Mouse (Mus musculus): Measurements from ENCODE around the gene Dtymk.
"Not testable (repeated sequence)": the region's sequence is repeated elsewhere in the genome, so short reads cannot be mapped to it uniquely, and the experiment has no call there.

The Dtymk gene

GRCm38 (mm10) chr1:93804818-93805217, 3.1 kb upstream of the Dtymk start:
- no peak for DNase-seq (ENCODE audit: inconsistent ontology term)

- DNase-seq (ENCODE audit: inconsistent ontology term), result peak; percentile 99
These were observed 2.1 kb upstream of the Dtymk start, which contains the start of gene Ing5 for GRCm38 (mm10) chr1:93803556-93804507. Gene Ing5, plus strand, starts transcription at chr1:93803965.

- DNase-seq (ENCODE audit: inconsistent ontology term), result no peak
These were observed 1.0 kb upstream of the Dtymk start for GRCm38 (mm10) chr1:93802771-93803170.

- no peak for DNase-seq (ENCODE audit: inconsistent ontology term)
These were observed 847 bp downstream of the Dtymk start for GRCm38 (mm10) chr1:93800670-93801503.

- no peak for DNase-seq (ENCODE audit: inconsistent ontology term)
These were observed 5.8 kb downstream of the Dtymk start for GRCm38 (mm10) chr1:93795886-93796285.

GRCm38 (mm10) chr1:93794526-93794925, 7.2 kb downstream of the Dtymk start:
- DNase-seq (ENCODE audit: inconsistent ontology term), result no peak

GRCm38 (mm10) chr1:93786912-93787311, 14.8 kb downstream of the Dtymk start:
- DNase-seq (ENCODE audit: inconsistent ontology term), result no peak

- DNase-seq (ENCODE audit: inconsistent ontology term), result peak; percentile 84
These were observed 25.0 kb downstream of the Dtymk start for GRCm38 (mm10) chr1:93776686-93777085.

- no peak for DNase-seq (ENCODE audit: inconsistent ontology term)
These were observed 31.8 kb downstream of the Dtymk start for GRCm38 (mm10) chr1:93769901-93770300.

- no peak for DNase-seq (ENCODE audit: inconsistent ontology term)
These were observed 34.1 kb downstream of the Dtymk start for GRCm38 (mm10) chr1:93767600-93767999.

- DNase-seq (ENCODE audit: inconsistent ontology term), result no peak
These were observed 36.7 kb downstream of the Dtymk start for GRCm38 (mm10) chr1:93764871-93765591.

- not testable (repeated sequence) for DNase-seq (ENCODE audit: inconsistent ontology term)
These were observed 38.2 kb downstream of the Dtymk start for GRCm38 (mm10) chr1:93763531-93763930.

GRCm38 (mm10) chr1:93760076-93760475, 41.7 kb downstream of the Dtymk start:
- DNase-seq (ENCODE audit: inconsistent ontology term), result no peak

GRCm38 (mm10) chr1:93756154-93756553, 45.6 kb downstream of the Dtymk start:
- DNase-seq (ENCODE audit: inconsistent ontology term), result no peak

GRCm38 (mm10) chr1:93755618-93756017, 46.1 kb downstream of the Dtymk start:
- no peak for DNase-seq (ENCODE audit: inconsistent ontology term)

GRCm38 (mm10) chr1:93755291-93755610, 46.5 kb downstream of the Dtymk start:
- DNase-seq (ENCODE audit: inconsistent ontology term), result no peak

GRCm38 (mm10) chr1:93754573-93755290, 47.0 kb downstream of the Dtymk start, which contains the start of gene Thap4:
Gene Thap4, minus strand, starts transcription at chr1:93754864.
- DNase-seq (ENCODE audit: inconsistent ontology term), result peak; percentile 95

- DNase-seq (ENCODE audit: inconsistent ontology term), result peak; percentile 43
These were observed 47.7 kb downstream of the Dtymk start for GRCm38 (mm10) chr1:93753911-93754572.

GRCm38 (mm10) chr1:93751290-93751689, 50.4 kb downstream of the Dtymk start, which contains the start of gene Atg4b:
Gene Atg4b, plus strand, starts transcription at chr1:93751500.
- DNase-seq (ENCODE audit: inconsistent ontology term), result no peak

GRCm38 (mm10) chr1:93748539-93748938, 53.2 kb downstream of the Dtymk start:
- DNase-seq (ENCODE audit: inconsistent ontology term), result no peak

Measured in Muller cell, postnatal 12 days (primary cell).